13 mouse cellular contexts compared by ENCODE assay signal in the genomic region with DNA sequence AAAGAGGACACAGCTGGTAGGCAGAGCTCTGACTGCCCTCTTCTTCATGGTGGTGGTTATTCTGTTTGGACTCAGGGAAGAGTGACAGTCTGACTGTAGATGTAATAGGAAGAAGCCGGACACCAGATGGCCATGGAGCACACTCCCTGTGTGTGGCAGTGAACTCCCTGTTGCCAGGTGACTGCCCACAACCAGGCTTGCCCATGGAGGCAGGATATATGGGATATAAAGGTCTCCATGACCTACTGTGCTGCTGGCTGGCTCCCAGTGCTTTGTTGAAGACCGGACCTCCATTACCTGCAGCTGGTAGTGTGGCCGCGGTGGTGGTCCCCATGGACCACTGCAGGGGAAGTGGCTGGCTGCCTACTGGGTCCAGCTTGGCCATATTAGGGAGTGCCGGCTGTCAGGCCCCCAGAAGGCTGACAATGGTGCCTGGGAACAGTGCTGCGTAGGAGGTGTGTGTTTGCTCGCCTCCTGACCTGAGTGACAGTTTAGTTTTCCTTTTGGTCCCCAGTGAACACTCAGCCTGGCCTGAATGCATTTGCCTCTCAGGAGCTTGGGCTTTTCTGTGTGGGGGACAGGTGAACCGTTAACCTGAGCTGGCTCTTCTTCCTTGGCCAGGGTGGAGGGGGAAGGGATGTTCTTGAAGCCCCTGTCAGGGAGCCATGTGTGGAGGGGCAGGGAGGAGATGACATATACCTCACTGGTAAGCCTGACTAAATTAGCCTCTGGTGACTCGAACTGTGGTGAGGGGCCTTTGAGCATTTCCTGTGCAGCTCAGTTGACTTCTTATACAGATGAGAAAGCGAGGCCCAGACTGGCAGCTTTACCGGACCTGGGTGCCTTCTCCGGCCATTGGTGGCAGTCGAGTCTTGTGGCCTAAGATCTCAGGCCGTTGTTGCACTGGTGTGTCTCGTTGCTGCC.
DNase-seq lines count a peak whose midpoint lies in the region; ATAC-seq and TF ChIP-seq lines count a peak whose summit lies in the region.
"Had no signal": no experiment of that assay in that cellular context is flagged by ENCODE, and none has a peak within 500 bp of the region (broad histone marks: within the 10 kb centered on the region; RNA-seq: fewer than 3 reads in every experiment).

No protein-coding gene starts in this region.

- no peaks in the 10 kb centered on the region; the same call in 1 of the 2 replicates for H3K36me3 ChIP-seq in kidney, embryonic 14.5 days (ENCODE audit: control insufficient read depth, insufficient read depth, low read length)
- H3K36me3 ChIP-seq in hindbrain, embryonic 16.5 days (ENCODE audit: control insufficient read depth, insufficient read depth, low read length): no peaks in the 10 kb centered on the region

- ATAC-seq in kidney, embryonic 14.5 days (ENCODE audit: low FRiP score, low TSS enrichment): peak; percentile 21; the same call in 1 of the 2 replicates
- peak; percentile 19; the same call in 1 of the 2 replicates for ATAC-seq in hindbrain, embryonic 16.5 days

- H3K9me3 ChIP-seq in kidney, embryonic 14.5 days (ENCODE audit: control insufficient read depth, low read length): no peaks in the 10 kb centered on the region
- no peaks in the 10 kb centered on the region for H3K9me3 ChIP-seq in hindbrain, embryonic 16.5 days (ENCODE audit: control insufficient read depth, low read length)

- DNase-seq in kidney, adult 8-10 months: no peak
- DNase-seq in brain, adult 2 months (ENCODE audit: low read depth, low spot score): peak; percentile 94
- DNase-seq in cerebellum, postnatal 10 days: peak; percentile 78 to 84
- DNase-seq in frontal cortex, postnatal 10 days (ENCODE audit: low spot score in 2 of 2): no peak
- DNase-seq in gastrocnemius, adult 2 months: no peak
- DNase-seq in urinary bladder, postnatal 25 days (ENCODE audit: low spot score): no peak
- DNase-seq: kidney, adult 18-20 months; lung, embryonic 14.5 days; right cerebral cortex, postnatal 4 days; thymus, postnatal 14 days had no signal

- no peak overlapping the region for H3K27ac ChIP-seq in kidney, embryonic 14.5 days (ENCODE audit: low read depth, low read length)
- H3K27ac ChIP-seq in hindbrain, embryonic 16.5 days (ENCODE audit: low read depth, low read length): peak overlapping the region; percentile 55; the same call in 1 of the 2 replicates
- no peak overlapping the region for H3K27ac ChIP-seq in gastrocnemius, adult 2 months

- H3K4me3 ChIP-seq in kidney, embryonic 14.5 days (ENCODE audit: low read length): no peak overlapping the region
- H3K4me3 ChIP-seq in hindbrain, embryonic 16.5 days (ENCODE audit: low read length): no peak overlapping the region
- H3K4me3 ChIP-seq in gastrocnemius, adult 2 months: no peak overlapping the region
- H3K4me3 ChIP-seq: erythroblast, embryonic 14.5 days had no signal

- 45% methylated on average over 15 of the region's 15 CpGs for WGBS in kidney, embryonic 14.5 days
- 69% methylated on average over 15 of the region's 15 CpGs for WGBS in hindbrain, embryonic 16.5 days

- H3K27me3 ChIP-seq in kidney, embryonic 14.5 days (ENCODE audit: control insufficient read depth, insufficient read depth, low read length): no peaks in the 10 kb centered on the region
- H3K27me3 ChIP-seq in hindbrain, embryonic 16.5 days (replicated peaks; ENCODE audit: control insufficient read depth, insufficient read depth, low read length): no peaks in the 10 kb centered on the region

- TF ChIP-seq CTCF in gastrocnemius, adult 2 months (IDR thresholded peaks at IDR 0.05): no peak

- intact Hi-C loops in gastrocnemius, adult 2 months (cut with DNase I): no loop called here

- no peak overlapping the region for H3K4me2 ChIP-seq in kidney, embryonic 14.5 days (replicated peaks; ENCODE audit: low read depth, low read length)
- no peak overlapping the region for H3K4me2 ChIP-seq in hindbrain, embryonic 16.5 days (ENCODE audit: low read length)
- H3K4me2 ChIP-seq: lung, embryonic 14.5 days had no signal

- peaks cover 77% of the 10 kb centered on the region for H3K4me1 ChIP-seq in kidney, embryonic 14.5 days (ENCODE audit: control insufficient read depth, insufficient read depth, low read length)
- peaks cover 41% of the 10 kb centered on the region for H3K4me1 ChIP-seq in hindbrain, embryonic 16.5 days (ENCODE audit: control insufficient read depth, insufficient read depth, low read depth, low read length)

- H3K9ac ChIP-seq in kidney, embryonic 14.5 days (ENCODE audit: low read depth, low read length): no peak overlapping the region
- no peak overlapping the region for H3K9ac ChIP-seq in hindbrain, embryonic 16.5 days (ENCODE audit: low read depth, low read length)
- H3K9ac ChIP-seq: lung, embryonic 14.5 days had no signal

Comparison
In these comparisons a context has a peak if more than half of its experiments do, and no peak if none do; other contexts are left out.
1. DNase-seq: peak in brain, adult 2 months (single experiment) and cerebellum, postnatal 10 days (2 of 2); none in kidney, adult 8-10 months (0 of 2), frontal cortex, postnatal 10 days (0 of 2), gastrocnemius, adult 2 months (single experiment) and urinary bladder, postnatal 25 days (single experiment).